Mouse (Mus musculus) E14TG2a.4 (cell line): ENCODE results near the gene Car9.

ENCODE experiments used
- CTCF ChIP-seq: conservative IDR thresholded peaks from 2 replicates; pipeline ENCODE4 v1.5.1; 2014; ENCODE audit warnings: low read length
- NANOG ChIP-seq: IDR thresholded peaks from 2 replicates; pipeline ENCODE4 v1.6.1; 2014; ENCODE audit warnings: borderline replicate concordance, low read length, mixed read lengths
- POU5F1 ChIP-seq: IDR thresholded peaks from 2 replicates; pipeline ENCODE4 v1.6.1; 2014; ENCODE audit warnings: low read length, borderline replicate concordance

GRCm38 (mm10) chr4:43559519-43560242 is 52.9 kb downstream of the Car9 start:
- TF ChIP-seq CTCF (no peak), NANOG (no peak), POU5F1 (no peak)
